Mouse (Mus musculus) kidney, adult 10 weeks (tissue): Measurements from ENCODE around the gene Epor. TPM values are rescaled to one million over a fixed set of nuclear protein-coding genes. Genes with fewer than 3 reads are reported as not detected.

Source experiments
- polyA plus RNA-seq: library from polyadenylated mRNA; stranded (reverse); fragments of 350-450 nt; fragmentation: Illumina TruSeq; extraction: RNeasy Lipid Tissue Mini Kit (QIAGEN cat#74804); gene quantifications from one replicate; pipeline ENCODE4 v1.2.3, GENCODE M21; 2014; ENCODE audit warnings: low read depth, low replicate concordance

The Epor gene
- not detected for polyA plus RNA-seq

DNA sequence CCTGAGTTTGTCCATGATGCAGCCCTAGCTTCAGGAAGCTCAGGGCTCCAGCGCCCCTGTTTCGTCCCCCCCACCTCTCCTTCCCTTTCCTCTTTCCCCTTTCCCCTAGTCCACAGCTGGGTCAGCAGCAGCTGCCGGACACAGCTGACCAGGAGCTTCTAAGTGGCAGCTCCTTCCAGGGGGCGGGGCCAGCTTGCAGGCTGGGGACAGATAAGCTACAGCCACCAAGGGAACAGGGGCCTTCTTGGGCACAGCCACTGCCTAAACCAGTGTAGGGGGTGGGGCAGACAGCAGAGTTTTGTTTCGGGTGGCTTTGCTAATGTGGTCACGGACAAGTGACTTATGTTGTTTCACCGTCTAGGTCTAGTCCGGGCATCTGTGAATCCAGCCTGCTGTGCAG is at the start of gene Epor:
Gene Epor, minus strand, starts transcription at position 90 of the 400 bp plus-strand sequence.

DNA sequence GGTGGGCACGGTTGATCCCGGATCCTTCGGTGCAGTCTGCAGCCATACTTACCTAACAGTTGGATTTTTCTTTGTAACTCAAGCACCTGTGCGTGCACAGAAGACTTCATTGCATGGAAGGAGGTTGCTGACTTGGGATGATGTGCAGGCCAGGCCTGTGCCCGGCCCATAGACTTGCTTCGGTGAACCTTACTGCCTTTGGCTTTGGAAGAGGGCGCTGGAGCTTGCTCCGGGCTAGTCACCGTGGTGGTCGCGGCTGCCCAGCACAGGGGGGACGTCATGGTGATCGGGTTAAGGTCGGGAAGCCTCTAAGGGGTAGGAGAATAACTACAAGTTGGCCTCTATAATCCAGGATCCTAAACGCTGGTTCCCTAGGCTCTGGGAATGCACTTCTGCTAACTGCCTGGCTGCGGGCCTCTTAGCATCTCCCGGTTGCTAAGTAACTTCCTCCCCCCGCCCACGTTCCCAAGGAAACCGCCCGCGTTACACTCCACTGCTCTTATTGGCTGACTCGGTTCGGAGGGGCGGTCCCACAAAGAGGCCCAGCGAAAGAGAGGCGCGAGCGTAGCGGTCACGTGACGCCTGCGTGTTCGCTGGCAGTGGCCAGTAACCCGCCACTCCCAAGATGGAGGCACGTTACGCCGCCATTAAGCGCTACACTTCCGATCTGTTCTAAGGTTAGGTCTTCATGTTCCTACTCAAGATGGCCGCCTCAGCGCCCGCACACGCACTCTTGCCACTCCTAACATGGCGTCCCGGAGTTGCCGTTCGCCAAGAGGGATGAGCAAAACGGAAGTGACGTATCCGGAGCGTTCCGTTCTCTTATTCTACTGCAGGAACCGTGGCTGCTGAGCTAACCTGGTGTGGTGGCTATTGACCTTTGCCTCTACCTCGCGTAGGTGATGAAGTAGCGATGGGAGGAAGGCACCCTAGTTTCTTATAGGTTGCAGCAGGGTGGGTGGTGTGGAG is 39.2 kb upstream of the Epor start, which contains the start of the genes Ccdc151 and Prkcsh:
Gene Ccdc151, minus strand, starts transcription at position 441 of the 969 bp plus-strand sequence.
Gene Prkcsh, plus strand, starts transcription at position 613 of the 969 bp plus-strand sequence.

DNA sequence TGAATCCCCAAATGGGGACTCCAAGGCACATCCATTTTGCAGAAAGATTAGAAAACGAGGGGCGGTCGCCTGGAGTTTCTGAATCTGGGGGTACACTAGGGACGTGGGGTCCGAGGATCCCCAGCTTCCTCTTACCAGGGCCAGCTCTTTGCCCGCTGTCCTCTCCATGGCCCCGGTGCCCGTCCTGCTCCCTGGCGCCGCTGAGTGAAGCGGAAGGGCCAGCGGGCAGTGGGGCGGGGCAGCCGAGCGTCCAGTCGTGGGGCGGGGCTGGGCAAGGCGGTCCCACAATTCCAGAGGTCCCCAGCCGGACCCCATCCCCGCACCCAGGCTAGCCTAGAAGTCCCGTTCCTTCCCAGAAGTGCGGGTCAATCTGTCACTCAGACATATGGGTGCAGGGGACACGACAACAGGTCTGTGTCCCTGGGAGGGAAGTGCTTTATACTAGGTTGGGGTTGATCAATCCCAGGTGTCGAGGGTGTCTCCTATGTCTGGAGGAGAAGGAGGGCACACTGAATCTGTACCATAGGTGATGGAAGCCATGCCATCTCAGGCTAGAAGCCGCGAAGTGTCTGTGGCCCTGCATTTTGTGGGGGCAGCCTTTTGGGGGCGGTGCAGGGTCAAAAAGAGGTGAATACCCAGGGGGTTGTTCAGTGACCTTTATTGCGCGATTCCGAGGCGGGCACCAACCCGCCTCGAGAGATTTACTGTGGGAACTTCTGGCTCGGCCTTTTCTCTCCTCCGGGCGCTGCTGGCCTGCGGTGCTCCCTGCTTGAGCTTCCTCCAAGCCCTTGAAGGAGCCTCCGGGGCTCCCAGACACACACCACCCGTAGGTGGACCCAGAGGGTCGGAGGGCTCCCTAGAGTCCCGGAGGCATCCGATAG is 26.2 kb upstream of the Epor start, which contains the start of gene Rgl3:
Gene Rgl3, minus strand, starts transcription at position 217 of the 881 bp plus-strand sequence.

DNA sequence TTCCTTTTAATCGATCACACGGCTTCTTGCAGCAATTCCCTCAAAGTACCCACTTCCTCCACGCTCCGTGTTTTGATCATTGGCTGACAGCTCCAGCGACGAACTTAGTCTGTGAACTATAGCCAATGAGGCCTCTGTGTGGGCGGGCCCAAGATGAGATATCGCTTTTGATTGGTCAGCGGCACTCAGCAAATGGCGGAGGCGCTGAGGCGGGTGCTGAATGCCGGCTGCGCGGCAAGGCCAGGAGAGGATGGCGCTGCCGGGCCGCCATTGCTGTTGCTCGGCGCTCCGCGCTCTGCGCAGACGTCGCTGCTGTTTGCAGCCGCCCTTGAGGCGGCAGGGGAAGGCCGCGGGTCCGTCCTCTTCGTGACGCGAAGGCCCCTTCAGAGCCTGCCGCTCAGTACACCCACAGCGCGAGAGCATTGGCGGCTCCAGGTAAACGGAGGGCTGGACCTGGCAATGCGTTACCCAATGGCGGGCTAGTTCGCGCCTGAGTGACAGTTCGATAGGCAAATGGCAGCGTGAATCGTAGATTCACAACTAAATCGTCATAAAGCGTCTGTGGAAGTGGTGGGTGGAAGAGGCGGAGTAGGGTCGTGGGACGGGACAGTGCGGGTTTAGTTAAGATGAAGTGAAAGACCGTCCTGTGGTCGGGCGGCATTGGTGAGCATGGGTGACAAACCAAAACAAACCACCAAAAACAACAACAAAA is 7.6 kb downstream of the Epor start, which contains the start of gene Swsap1:
Gene Swsap1, plus strand, starts transcription at position 186 of the 712 bp plus-strand sequence.

DNA sequence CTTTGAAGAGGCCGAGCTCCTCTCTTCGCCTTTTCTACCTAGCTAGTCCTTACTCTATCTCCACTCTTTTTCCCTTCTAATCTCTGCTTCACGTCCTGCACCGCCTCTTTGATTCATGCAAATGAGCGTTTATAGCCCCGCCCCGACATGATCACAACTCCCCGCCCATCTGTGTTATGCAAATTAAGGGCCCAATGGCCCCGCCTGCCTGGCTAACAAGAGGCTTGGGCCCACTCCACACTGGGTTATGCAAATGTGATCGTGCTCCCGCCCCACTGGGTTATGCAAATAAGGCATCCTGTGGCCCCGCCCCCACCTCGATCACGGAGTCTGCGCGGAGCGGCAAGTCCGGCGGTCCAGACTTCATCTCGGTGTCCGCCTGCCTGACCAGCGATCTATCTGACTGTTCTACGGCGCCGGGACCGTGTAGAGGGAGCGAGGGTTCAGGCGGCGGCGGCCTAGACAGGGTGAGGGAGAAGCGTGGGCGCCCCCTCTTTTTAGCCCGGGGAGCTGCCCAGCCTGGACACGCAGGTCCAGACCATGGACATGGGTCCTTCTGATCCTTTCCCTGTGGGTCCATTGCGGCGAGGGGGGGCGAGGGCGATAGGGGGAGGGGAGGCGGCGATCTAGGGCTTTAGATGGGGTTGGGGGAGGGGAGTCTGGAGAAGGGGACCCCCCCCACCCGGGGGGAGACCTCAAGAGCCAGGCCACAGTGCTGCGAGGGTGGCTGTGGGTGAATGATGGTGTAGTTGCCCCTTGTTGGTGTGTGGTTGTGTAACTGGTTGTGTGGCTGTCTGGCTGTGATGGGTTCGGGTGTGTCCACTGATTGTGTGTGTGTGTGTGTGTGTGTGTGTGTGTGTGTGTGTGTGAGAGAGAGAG is 26.4 kb downstream of the Epor start, which contains the start of gene Plppr2:
Gene Plppr2, plus strand, starts transcription at position 342 of the 879 bp plus-strand sequence.

DNA sequence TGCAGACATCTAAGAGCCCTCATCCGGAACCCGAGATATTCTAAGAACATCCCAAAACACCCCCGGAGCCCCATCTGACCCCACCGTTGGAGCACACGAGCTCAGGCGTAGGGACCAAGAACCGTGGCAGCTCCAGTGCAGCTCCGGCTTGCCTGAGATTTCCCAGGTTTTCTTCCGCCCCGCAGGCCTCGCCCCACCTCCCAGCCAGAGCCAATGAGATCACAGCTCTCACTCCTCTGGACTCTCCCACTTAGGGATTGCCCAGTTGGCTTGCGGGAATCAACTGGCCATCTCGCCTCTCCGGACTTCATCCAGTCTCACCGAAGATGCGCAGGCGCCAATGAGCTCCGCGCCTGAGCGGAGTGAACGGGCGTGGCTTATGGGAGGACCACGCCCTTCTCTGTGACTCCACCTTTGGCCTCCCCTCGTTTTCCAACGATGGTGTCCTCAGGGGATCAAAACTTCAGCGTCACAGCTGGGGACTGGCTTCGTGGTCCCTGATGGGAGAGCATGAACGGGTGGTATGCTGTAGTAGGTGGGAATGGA is 36.0 kb downstream of the Epor start, which contains the start of the genes Ccdc159 and Tmem205:
Gene Ccdc159, plus strand, starts transcription at position 264 of the 546 bp plus-strand sequence.
Gene Tmem205, minus strand, starts transcription at position 349 of the 546 bp plus-strand sequence.

DNA sequence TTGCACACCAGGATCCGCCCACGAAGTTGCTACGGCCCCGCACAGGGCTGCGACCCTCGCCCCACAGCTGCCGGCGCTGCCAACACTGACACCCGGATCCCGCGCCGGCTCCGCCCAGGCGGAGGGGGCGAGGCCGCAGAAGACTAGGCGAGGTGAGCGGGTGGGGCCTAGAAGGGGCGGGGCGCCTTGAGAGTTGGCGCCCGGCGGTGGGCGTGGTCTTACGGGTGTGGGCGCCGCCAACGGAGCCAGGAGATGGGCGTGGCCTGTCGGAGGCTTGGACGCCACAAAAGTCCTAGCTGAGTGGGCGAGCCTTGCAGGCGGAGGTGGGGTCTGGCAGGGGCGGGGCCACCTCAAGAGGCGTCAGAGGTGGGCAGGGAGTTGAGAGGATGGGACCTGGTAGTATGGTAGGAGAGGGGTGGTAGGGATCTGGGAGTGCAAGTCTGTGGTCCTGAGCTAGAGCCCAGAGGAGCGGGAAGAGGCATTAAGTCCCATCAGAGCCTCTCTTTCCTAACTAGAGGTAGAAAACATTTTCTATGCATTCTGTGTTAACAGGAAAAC is 45.2 kb downstream of the Epor start, which contains the start of gene Rab3d:
Gene Rab3d, minus strand, starts transcription at position 158 of the 558 bp plus-strand sequence.

Other genes starting within 250 kb of the Epor start
- 6.7 TPM for gene Ldlr, start 240.0 kb downstream of the Epor start, polyA plus RNA-seq
- gene Spc24, start 203.2 kb downstream of the Epor start, polyA plus RNA-seq: 1.2 TPM
- 4.7 TPM for gene Kank2, start 164.8 kb downstream of the Epor start, polyA plus RNA-seq
- not detected for gene Angptl8, start 128.0 kb downstream of the Epor start, polyA plus RNA-seq
- gene Dock6, start 110.9 kb downstream of the Epor start, polyA plus RNA-seq: 3.0 TPM
- gene Rab3d, start 45.3 kb downstream of the Epor start, polyA plus RNA-seq: 1.9 TPM
- gene Ccdc159, start 36.0 kb downstream of the Epor start, polyA plus RNA-seq: not detected
- 0.97 TPM for gene Tmem205, start 36.0 kb downstream of the Epor start, polyA plus RNA-seq
- not detected for gene Plppr2, start 26.5 kb downstream of the Epor start, polyA plus RNA-seq
- 6.1 TPM for gene Swsap1, start 7.8 kb downstream of the Epor start, polyA plus RNA-seq
- 2.5 TPM for gene Rgl3, start 25.9 kb upstream of the Epor start, polyA plus RNA-seq
- not detected for gene Ccdc151, start 39.1 kb upstream of the Epor start, polyA plus RNA-seq
- 7.0 TPM for gene Prkcsh, start 39.3 kb upstream of the Epor start, polyA plus RNA-seq
- 0.16 TPM for gene Elavl3, start 88.5 kb upstream of the Epor start, polyA plus RNA-seq
- not detected for gene Gm49318, start 107.8 kb upstream of the Epor start, polyA plus RNA-seq
- 0.16 TPM for gene Zfp653, start 107.9 kb upstream of the Epor start, polyA plus RNA-seq
- 8.3 TPM for gene Ecsit, start 121.9 kb upstream of the Epor start, polyA plus RNA-seq
- gene Cnn1, start 135.7 kb upstream of the Epor start, polyA plus RNA-seq: 5.1 TPM
- 7.7 TPM for gene Elof1, start 153.7 kb upstream of the Epor start, polyA plus RNA-seq
- 3.6 TPM for gene Acp5, start 172.2 kb upstream of the Epor start, polyA plus RNA-seq
- 4.6 TPM for gene Pigyl, start 193.3 kb upstream of the Epor start, polyA plus RNA-seq
- 0.20 TPM for gene Zfp872, start 224.6 kb upstream of the Epor start, polyA plus RNA-seq